Mouse (Mus musculus) left cerebral cortex, postnatal 36 days (tissue): ENCODE results near the gene Slc47a2. TPM values are rescaled to one million over a fixed set of nuclear protein-coding genes. Genes with fewer than 3 reads are reported as not detected.

Experiments used
- DNase-seq, 2 experiments: peaks; one replicate each; pipeline ENCODE4 v3.0.0; 2021 to 2022; ENCODE audit warnings: low spot score in 2 of 2, mixed read lengths in 1 of 2
- intact Hi-C: fragments of 180-260 bp; cut with DNase I; formaldehyde crosslinking; loops from one replicate; pipeline ENCODE4 v1.15.1; 2025
- total RNA-seq, 2 experiments: library from RNA; stranded (reverse); gene quantifications; 2 replicates each; pipeline ENCODE4 v1.2.3; 2021

Gene Slc47a2
- total RNA-seq, 2 experiments from 2014 or later, result not detected

DNA sequence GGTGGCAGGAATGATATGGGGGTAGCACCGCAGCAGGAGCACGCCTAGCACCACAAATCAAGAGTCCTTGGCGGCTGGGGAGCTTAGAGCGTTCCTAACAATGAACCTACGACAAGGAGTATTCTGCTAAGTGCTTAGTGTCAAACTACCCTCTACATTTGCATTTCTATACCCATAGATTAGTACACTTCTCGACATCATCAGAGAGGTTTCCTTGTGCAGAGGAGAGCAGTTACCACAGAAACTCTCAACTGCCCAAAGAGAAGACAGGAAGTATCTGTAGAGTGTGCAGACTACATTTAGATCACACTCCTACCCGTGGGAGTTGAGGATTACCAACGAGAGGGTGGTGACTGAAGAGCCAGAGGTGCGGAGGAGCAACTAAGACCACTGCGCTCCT lies 90.9 kb downstream of the Slc47a2 start:
- intact Hi-C loops, result no loop called here
- DNase-seq, result no peak

Other genes starting within 250 kb of the Slc47a2 start
- 1 to 10 TPM in 1 of 2 experiments, under 1 TPM in 1; 0.96 to 1.9 TPM for gene Tnfrsf13b, start 216.1 kb downstream of the Slc47a2 start, total RNA-seq
- 100 to 1,000 TPM; 203 to 226 TPM for gene Usp22, start 167.8 kb downstream of the Slc47a2 start, total RNA-seq
- 1 to 10 TPM in 1 of 2 experiments, under 1 TPM in 1; 0.91 to 3.3 TPM for gene Aldh3a1, start 135.3 kb downstream of the Slc47a2 start, total RNA-seq
- 10 to 100 TPM; 51.1 to 52.1 TPM for gene Aldh3a2, start 75.4 kb downstream of the Slc47a2 start, total RNA-seq
- 1 to 10 TPM in 1 of 2 experiments, under 1 TPM in 1; 0.99 to 1.9 TPM for gene Slc47a1, start 35.5 kb upstream of the Slc47a2 start, total RNA-seq
- 100 to 1,000 TPM; 274 to 345 TPM for gene Rnf112, start 111.3 kb upstream of the Slc47a2 start, total RNA-seq
- 1 to 10 TPM; 2.6 to 3.3 TPM for gene Mfap4, start 142.6 kb upstream of the Slc47a2 start, total RNA-seq
- gene Mapk7, start 151.5 kb upstream of the Slc47a2 start, total RNA-seq, result 10 to 100 TPM; 21.6 to 22.9 TPM
- 10 to 100 TPM; 40.3 to 44.4 TPM for gene B9d1, start 162.3 kb upstream of the Slc47a2 start, total RNA-seq
- 100 to 1,000 TPM; 111 to 126 TPM for gene Epn2, start 236.8 kb upstream of the Slc47a2 start, total RNA-seq